Comparison of ENCODE assay signal across 13 mouse cellular contexts in the genomic region with DNA sequence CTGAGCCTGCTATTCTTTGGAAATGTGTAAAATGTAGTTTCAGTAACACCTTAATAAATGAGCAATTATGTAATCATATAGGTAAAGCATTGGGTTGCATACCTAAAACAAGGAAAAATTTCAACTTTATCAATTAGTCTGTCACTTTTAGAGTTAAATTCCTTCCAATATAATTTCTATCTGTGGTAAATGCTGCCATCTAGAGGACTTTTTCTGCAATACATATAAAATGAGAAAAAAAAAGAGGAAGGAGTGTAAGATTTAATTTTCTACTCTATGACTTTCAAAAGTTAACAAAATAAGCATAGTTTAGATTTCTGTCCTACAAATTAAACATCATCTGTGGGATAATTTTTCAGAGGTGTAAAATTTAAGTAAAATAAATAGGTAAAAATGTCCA. TPM values are rescaled to one million over a fixed set of nuclear protein-coding genes. Genes with fewer than 3 reads are reported as not detected.
DNase-seq lines count a peak whose midpoint lies in the region; ATAC-seq and TF ChIP-seq lines count a peak whose summit lies in the region.
"Had no signal": no experiment of that assay in that cellular context is flagged by ENCODE, and none has a peak within 500 bp of the region (broad histone marks: within the 10 kb centered on the region; RNA-seq: fewer than 3 reads in every experiment).

No protein-coding gene starts in this region.

- no peaks in the 10 kb centered on the region for H3K9me3 ChIP-seq in hindbrain, embryonic 14.5 days (ENCODE audit: control insufficient read depth, low read length)
- H3K9me3 ChIP-seq in hindbrain, embryonic 10.5 days, result no peaks in the 10 kb centered on the region
- no peaks in the 10 kb centered on the region for H3K9me3 ChIP-seq in midbrain, postnatal 0 days (ENCODE audit: low read length)
- H3K9me3 ChIP-seq in midbrain, embryonic 16.5 days (replicated peaks; ENCODE audit: control insufficient read depth, low read length, poor library complexity, severe bottlenecking), result no peaks in the 10 kb centered on the region
- H3K9me3 ChIP-seq: forebrain, embryonic 12.5 days; G1E; liver, embryonic 13.5 days; neural tube, embryonic 15.5 days had no signal

- peak; percentile 79 for DNase-seq in hindbrain, embryonic 14.5 days (ENCODE audit: low spot score)
- DNase-seq in hindbrain, embryonic 10.5 days (ENCODE audit: low spot score), result no peak
- peak; percentile 54 for DNase-seq in midbrain, postnatal 0 days (ENCODE audit: low spot score)
- peak; percentile 62 for DNase-seq in brain, embryonic 14.5 days (ENCODE audit: low read depth)
- DNase-seq in testis, postnatal 10 days (ENCODE audit: low spot score), result no peak
- DNase-seq in gastrocnemius, postnatal 10 days, result no peak
- DNase-seq: liver, embryonic 13.5 days; right cerebral cortex, postnatal 4 days had no signal

- H3K9ac ChIP-seq in hindbrain, embryonic 14.5 days, result no peak overlapping the region
- H3K9ac ChIP-seq in midbrain, postnatal 0 days (replicated peaks; ENCODE audit: low read length, poor library complexity, severe bottlenecking), result no peak overlapping the region
- H3K9ac ChIP-seq in midbrain, embryonic 16.5 days (ENCODE audit: low read depth, low read length), result no peak overlapping the region
- H3K9ac ChIP-seq: forebrain, embryonic 12.5 days; liver, embryonic 13.5 days; neural tube, embryonic 15.5 days had no signal

- H3K4me1 ChIP-seq in hindbrain, embryonic 14.5 days (replicated peaks; ENCODE audit: control insufficient read depth, insufficient read depth, low read length), result no peaks in the 10 kb centered on the region
- no peaks in the 10 kb centered on the region for H3K4me1 ChIP-seq in hindbrain, embryonic 10.5 days (replicated peaks)
- no peaks in the 10 kb centered on the region for H3K4me1 ChIP-seq in midbrain, postnatal 0 days (ENCODE audit: insufficient read depth, low read length)
- H3K4me1 ChIP-seq in midbrain, embryonic 16.5 days (ENCODE audit: control insufficient read depth, insufficient read depth, low read length), result no peaks in the 10 kb centered on the region
- H3K4me1 ChIP-seq: forebrain, embryonic 12.5 days; liver, embryonic 13.5 days; neural tube, embryonic 15.5 days had no signal

- H3K27ac ChIP-seq in hindbrain, embryonic 14.5 days, result no peak overlapping the region
- no peak overlapping the region for H3K27ac ChIP-seq in hindbrain, embryonic 10.5 days
- no peak overlapping the region for H3K27ac ChIP-seq in midbrain, postnatal 0 days (ENCODE audit: low read depth, low read length)
- H3K27ac ChIP-seq in midbrain, embryonic 16.5 days (ENCODE audit: low read length), result no peak overlapping the region
- H3K27ac ChIP-seq: forebrain, embryonic 12.5 days; liver, embryonic 13.5 days; neural tube, embryonic 15.5 days had no signal

- no peak overlapping the region for H3K4me3 ChIP-seq in hindbrain, embryonic 14.5 days (replicated peaks; ENCODE audit: low read length)
- H3K4me3 ChIP-seq in hindbrain, embryonic 10.5 days, result no peak overlapping the region
- no peak overlapping the region for H3K4me3 ChIP-seq in midbrain, postnatal 0 days (ENCODE audit: low read depth, low read length)
- H3K4me3 ChIP-seq in midbrain, embryonic 16.5 days (ENCODE audit: low read depth, low read length), result no peak overlapping the region
- H3K4me3 ChIP-seq: forebrain, embryonic 12.5 days; liver, embryonic 13.5 days; neural tube, embryonic 15.5 days had no signal

- TF ChIP-seq POLR2A in brain, embryonic 14.5 days (IDR thresholded peaks at IDR 0.05; ENCODE audit: borderline replicate concordance, extremely low read depth, insufficient read depth, insufficient read length, poor library complexity, severe bottlenecking), result no peak

- H3K4me2 ChIP-seq in hindbrain, embryonic 14.5 days (replicated peaks), result no peak overlapping the region
- no peak overlapping the region for H3K4me2 ChIP-seq in midbrain, postnatal 0 days (ENCODE audit: low read depth, low read length, poor library complexity, severe bottlenecking)
- no peak overlapping the region for H3K4me2 ChIP-seq in midbrain, embryonic 16.5 days (ENCODE audit: low read length)
- H3K4me2 ChIP-seq: forebrain, embryonic 12.5 days; liver, embryonic 13.5 days; neural tube, embryonic 15.5 days had no signal

- no peak for ATAC-seq in hindbrain, embryonic 14.5 days (ENCODE audit: low FRiP score)
- no peak for ATAC-seq in midbrain, postnatal 0 days (ENCODE audit: low FRiP score)
- no peak for ATAC-seq in midbrain, embryonic 16.5 days

- H3K36me3 ChIP-seq in hindbrain, embryonic 14.5 days (replicated peaks; ENCODE audit: control insufficient read depth, insufficient read depth), result no peaks in the 10 kb centered on the region
- H3K36me3 ChIP-seq in hindbrain, embryonic 10.5 days, result no peaks in the 10 kb centered on the region
- no peaks in the 10 kb centered on the region for H3K36me3 ChIP-seq in midbrain, postnatal 0 days (ENCODE audit: insufficient read depth, low read length)
- no peaks in the 10 kb centered on the region for H3K36me3 ChIP-seq in midbrain, embryonic 16.5 days (ENCODE audit: control insufficient read depth, insufficient read depth, low read length)
- H3K36me3 ChIP-seq: forebrain, embryonic 12.5 days; G1E; liver, embryonic 13.5 days; neural tube, embryonic 15.5 days had no signal

- peak; percentile 76 for TF ChIP-seq CTCF in midbrain, postnatal 0 days (IDR thresholded peaks at IDR 0.05)
- TF ChIP-seq CTCF in brain, embryonic 14.5 days (IDR thresholded peaks at IDR 0.05; ENCODE audit: borderline replicate concordance, extremely low read depth, insufficient read depth, insufficient read length), result peak; percentile 14; the same call in 1 of the 2 replicates

- H3K27me3 ChIP-seq in hindbrain, embryonic 14.5 days (ENCODE audit: control insufficient read depth, insufficient read depth, low read length), result no peaks in the 10 kb centered on the region
- no peaks in the 10 kb centered on the region for H3K27me3 ChIP-seq in hindbrain, embryonic 10.5 days (ENCODE audit: insufficient read depth, poor library complexity, severe bottlenecking)
- H3K27me3 ChIP-seq in midbrain, postnatal 0 days (ENCODE audit: insufficient read depth, low read length), result no peaks in the 10 kb centered on the region
- no peaks in the 10 kb centered on the region for H3K27me3 ChIP-seq in midbrain, embryonic 16.5 days (ENCODE audit: control insufficient read depth, insufficient read depth, low read depth, low read length)
- H3K27me3 ChIP-seq: forebrain, embryonic 12.5 days; liver, embryonic 13.5 days; neural tube, embryonic 15.5 days had no signal

RNA-seq across cellular contexts. Expression of a gene that starts 8.1 kb away (rescaled TPM):
- 177 and 185 TPM in 2 replicates for polyA plus RNA-seq in hindbrain, embryonic 14.5 days (2014; fragmentation: Nextera tagmentation; extraction: Ambion mirVana)
- polyA plus RNA-seq in hindbrain, embryonic 10.5 days (2016; fragmentation: Nextera tagmentation; extraction: Ambion mirVana), result 17.0 and 39.2 TPM in 2 replicates
- total RNA-seq in midbrain, postnatal 0 days (2014; rRNA removed), result 159 and 164 TPM in 2 replicates
- 130 and 149 TPM in 2 replicates for polyA plus RNA-seq in midbrain, postnatal 0 days (2015; fragmentation: Nextera tagmentation; extraction: Ambion mirVana)
- 179 and 187 TPM in 2 replicates for polyA plus RNA-seq in midbrain, embryonic 16.5 days (2015; fragmentation: Nextera tagmentation; extraction: Ambion mirVana)
- 20.3 and 38.5 TPM in 2 replicates for polyA plus RNA-seq in brain, embryonic 14.5 days (2012; rRNA removed)
- 1 to 10 TPM; 3.2 to 4.4 TPM for total RNA-seq in gastrocnemius, postnatal 10 days (2021)
- total RNA-seq: megakaryocyte-erythroid progenitor cell, adult 5-6 weeks had no signal
- polyA plus RNA-seq: G1E had no signal

Comparison
In these comparisons a context has a peak if more than half of its experiments do, and no peak if none do; other contexts are left out.
1. DNase-seq: peak in hindbrain, embryonic 14.5 days (single experiment), midbrain, postnatal 0 days (single experiment) and brain, embryonic 14.5 days (single experiment); none in hindbrain, embryonic 10.5 days (single experiment), testis, postnatal 10 days (single experiment) and gastrocnemius, postnatal 10 days (single experiment).